Mouse (Mus musculus): ENCODE measurements at regions not wholly inside any gene's neighbourhood (a gene's known extent, or its start where the extent isn't known, plus 50 kb on each side); places are given as distances from the start of the nearest gene placed in this dataset.

- Histone ChIP-seq H3K4me1 (ENCODE audit: control insufficient read depth, insufficient read depth, low read length) (no peaks in the 10 kb centered on the region), H3K4me3 (ENCODE audit: low read depth, low read length) (no peak overlapping the region), H3K9me3 (replicated peaks; ENCODE audit: control insufficient read depth, low read length) (no peaks in the 10 kb centered on the region), H3K4me2 (no peak overlapping the region), H3K27ac (ENCODE audit: low read depth, low read length) (no peak overlapping the region), H3K9ac (ENCODE audit: low read depth, low read length) (no peak overlapping the region), H3K27me3 (ENCODE audit: control insufficient read depth, insufficient read depth, low read length) (no peaks in the 10 kb centered on the region), H3K36me3 (ENCODE audit: control insufficient read depth, insufficient read depth, low read length) (no peaks in the 10 kb centered on the region)
- 71% methylated on average over 3 of the region's 3 CpGs for WGBS (ENCODE audit: insufficient replicate concordance)
- ATAC-seq (replicated peaks; ENCODE audit: insufficient number of reproducible peaks, low FRiP score, low TSS enrichment) = no peak
Observed at GRCm38 (mm10) chr3:80322291-80322690, 438.0 kb downstream of the Fam198b start.

- no peaks in the 10 kb centered on the region for H3K36me3 ChIP-seq (ENCODE audit: control insufficient read depth, insufficient read depth, low read length)
- H3K9ac ChIP-seq (ENCODE audit: low read depth, low read length) = no peak overlapping the region
- WGBS (ENCODE audit: insufficient replicate concordance) = 72% methylated on average over 2 of the region's 2 CpGs
- no peaks in the 10 kb centered on the region for H3K27me3 ChIP-seq (ENCODE audit: control insufficient read depth, insufficient read depth, low read length)
- H3K4me1 ChIP-seq (ENCODE audit: control insufficient read depth, insufficient read depth, low read length) = no peaks in the 10 kb centered on the region
- H3K9me3 ChIP-seq (replicated peaks; ENCODE audit: control insufficient read depth, low read length) = no peaks in the 10 kb centered on the region
- H3K27ac ChIP-seq (ENCODE audit: low read depth, low read length) = no peak overlapping the region
- H3K4me2 ChIP-seq = no peak overlapping the region
- H3K4me3 ChIP-seq (ENCODE audit: low read depth, low read length) = no peak overlapping the region
- no peak for ATAC-seq (replicated peaks; ENCODE audit: insufficient number of reproducible peaks, low FRiP score, low TSS enrichment)
Observed at GRCm38 (mm10) chr3:80324726-80325125, 440.4 kb downstream of the Fam198b start.

- Histone ChIP-seq H3K27ac (ENCODE audit: low read depth, low read length) (no peak overlapping the region), H3K4me1 (ENCODE audit: control insufficient read depth, insufficient read depth, low read length) (no peaks in the 10 kb centered on the region), H3K9me3 (replicated peaks; ENCODE audit: control insufficient read depth, low read length) (no peaks in the 10 kb centered on the region), H3K4me3 (ENCODE audit: low read depth, low read length) (no peak overlapping the region), H3K36me3 (ENCODE audit: control insufficient read depth, insufficient read depth, low read length) (no peaks in the 10 kb centered on the region), H3K4me2 (no peak overlapping the region), H3K27me3 (ENCODE audit: control insufficient read depth, insufficient read depth, low read length) (no peaks in the 10 kb centered on the region), H3K9ac (ENCODE audit: low read depth, low read length) (no peak overlapping the region)
- WGBS (ENCODE audit: insufficient replicate concordance) = 73% methylated on average over 3 of the region's 3 CpGs
- ATAC-seq (replicated peaks; ENCODE audit: insufficient number of reproducible peaks, low FRiP score, low TSS enrichment) = no peak
Observed at GRCm38 (mm10) chr3:80331776-80332175, 447.4 kb downstream of the Fam198b start.

- WGBS (ENCODE audit: insufficient replicate concordance) = 69% methylated on average over 4 of the region's 4 CpGs
- H3K4me3 ChIP-seq (ENCODE audit: low read depth, low read length) = no peak overlapping the region
- no peaks in the 10 kb centered on the region for H3K36me3 ChIP-seq (ENCODE audit: control insufficient read depth, insufficient read depth, low read length)
- no peak for ATAC-seq (replicated peaks; ENCODE audit: insufficient number of reproducible peaks, low FRiP score, low TSS enrichment)
- no peak overlapping the region for H3K27ac ChIP-seq (ENCODE audit: low read depth, low read length)
- no peaks in the 10 kb centered on the region for H3K4me1 ChIP-seq (ENCODE audit: control insufficient read depth, insufficient read depth, low read length)
- H3K9ac ChIP-seq (ENCODE audit: low read depth, low read length) = no peak overlapping the region
- H3K27me3 ChIP-seq (ENCODE audit: control insufficient read depth, insufficient read depth, low read length) = no peaks in the 10 kb centered on the region
- H3K9me3 ChIP-seq (replicated peaks; ENCODE audit: control insufficient read depth, low read length) = no peaks in the 10 kb centered on the region
- no peak overlapping the region for H3K4me2 ChIP-seq
Observed at GRCm38 (mm10) chr3:80334446-80334893, 450.1 kb downstream of the Fam198b start.

GRCm38 (mm10) chr3:80336123-80336674 lies 451.9 kb downstream of the Fam198b start:
- 80% methylated on average over 8 of the region's 8 CpGs for WGBS (ENCODE audit: insufficient replicate concordance)
- Histone ChIP-seq H3K36me3 (ENCODE audit: control insufficient read depth, insufficient read depth, low read length) (no peaks in the 10 kb centered on the region), H3K27ac (ENCODE audit: low read depth, low read length) (no peak overlapping the region), H3K4me3 (ENCODE audit: low read depth, low read length) (no peak overlapping the region), H3K9me3 (replicated peaks; ENCODE audit: control insufficient read depth, low read length) (no peaks in the 10 kb centered on the region), H3K27me3 (ENCODE audit: control insufficient read depth, insufficient read depth, low read length) (no peaks in the 10 kb centered on the region), H3K4me1 (ENCODE audit: control insufficient read depth, insufficient read depth, low read length) (no peaks in the 10 kb centered on the region), H3K4me2 (no peak overlapping the region), H3K9ac (ENCODE audit: low read depth, low read length) (no peak overlapping the region)
- 0 out of 2 replicates have a peak, but pooled peaks have one; percentile 18 for ATAC-seq (replicated peaks; ENCODE audit: insufficient number of reproducible peaks, low FRiP score, low TSS enrichment)

GRCm38 (mm10) chr3:80367972-80368371 lies 434.7 kb downstream of the Gria2 start:
- Histone ChIP-seq H3K9ac (ENCODE audit: low read depth, low read length) (no peak overlapping the region), H3K9me3 (replicated peaks; ENCODE audit: control insufficient read depth, low read length) (no peaks in the 10 kb centered on the region), H3K4me2 (no peak overlapping the region), H3K4me3 (ENCODE audit: low read depth, low read length) (no peak overlapping the region), H3K4me1 (ENCODE audit: control insufficient read depth, insufficient read depth, low read length) (no peaks in the 10 kb centered on the region), H3K36me3 (ENCODE audit: control insufficient read depth, insufficient read depth, low read length) (no peaks in the 10 kb centered on the region), H3K27ac (ENCODE audit: low read depth, low read length) (no peak overlapping the region), H3K27me3 (ENCODE audit: control insufficient read depth, insufficient read depth, low read length) (no peaks in the 10 kb centered on the region)
- ATAC-seq (replicated peaks; ENCODE audit: insufficient number of reproducible peaks, low FRiP score, low TSS enrichment) = no peak

- H3K4me2 ChIP-seq = no peak overlapping the region
- no peaks in the 10 kb centered on the region for H3K9me3 ChIP-seq (replicated peaks; ENCODE audit: control insufficient read depth, low read length)
- no peak overlapping the region for H3K27ac ChIP-seq (ENCODE audit: low read depth, low read length)
- H3K4me3 ChIP-seq (ENCODE audit: low read depth, low read length) = no peak overlapping the region
- H3K4me1 ChIP-seq (ENCODE audit: control insufficient read depth, insufficient read depth, low read length) = no peaks in the 10 kb centered on the region
- 68% methylated on average over 4 of the region's 4 CpGs for WGBS (ENCODE audit: insufficient replicate concordance)
- no peak overlapping the region for H3K9ac ChIP-seq (ENCODE audit: low read depth, low read length)
- no peaks in the 10 kb centered on the region for H3K27me3 ChIP-seq (ENCODE audit: control insufficient read depth, insufficient read depth, low read length)
- H3K36me3 ChIP-seq (ENCODE audit: control insufficient read depth, insufficient read depth, low read length) = no peaks in the 10 kb centered on the region
- no peak for ATAC-seq (replicated peaks; ENCODE audit: insufficient number of reproducible peaks, low FRiP score, low TSS enrichment)
Observed at GRCm38 (mm10) chr3:80369214-80369941, 433.3 kb downstream of the Gria2 start.

- H3K9ac ChIP-seq (ENCODE audit: low read depth, low read length) = no peak overlapping the region
- no peaks in the 10 kb centered on the region for H3K27me3 ChIP-seq (ENCODE audit: control insufficient read depth, insufficient read depth, low read length)
- WGBS (ENCODE audit: insufficient replicate concordance) = 66% methylated on average over 3 of the region's 3 CpGs
- H3K27ac ChIP-seq (ENCODE audit: low read depth, low read length) = no peak overlapping the region
- no peak overlapping the region for H3K4me2 ChIP-seq
- no peaks in the 10 kb centered on the region for H3K4me1 ChIP-seq (ENCODE audit: control insufficient read depth, insufficient read depth, low read length)
- no peaks in the 10 kb centered on the region for H3K36me3 ChIP-seq (ENCODE audit: control insufficient read depth, insufficient read depth, low read length)
- ATAC-seq (replicated peaks; ENCODE audit: insufficient number of reproducible peaks, low FRiP score, low TSS enrichment) = no peak
- H3K9me3 ChIP-seq (replicated peaks; ENCODE audit: control insufficient read depth, low read length) = no peaks in the 10 kb centered on the region
- H3K4me3 ChIP-seq (ENCODE audit: low read depth, low read length) = no peak overlapping the region
Observed at GRCm38 (mm10) chr3:80372436-80372835, 430.2 kb downstream of the Gria2 start.

GRCm38 (mm10) chr3:80385986-80386385 lies 416.6 kb downstream of the Gria2 start:
- Histone ChIP-seq H3K4me1 (ENCODE audit: control insufficient read depth, insufficient read depth, low read length) (no peaks in the 10 kb centered on the region), H3K36me3 (ENCODE audit: control insufficient read depth, insufficient read depth, low read length) (no peaks in the 10 kb centered on the region), H3K4me2 (no peak overlapping the region), H3K4me3 (ENCODE audit: low read depth, low read length) (no peak overlapping the region), H3K27me3 (ENCODE audit: control insufficient read depth, insufficient read depth, low read length) (no peaks in the 10 kb centered on the region), H3K27ac (ENCODE audit: low read depth, low read length) (no peak overlapping the region), H3K9me3 (replicated peaks; ENCODE audit: control insufficient read depth, low read length) (no peaks in the 10 kb centered on the region), H3K9ac (ENCODE audit: low read depth, low read length) (no peak overlapping the region)
- 77% methylated on average over 2 of the region's 2 CpGs for WGBS (ENCODE audit: insufficient replicate concordance)
- ATAC-seq (replicated peaks; ENCODE audit: insufficient number of reproducible peaks, low FRiP score, low TSS enrichment) = no peak

All from heart, embryonic 11.5 days (tissue).